Mouse (Mus musculus) erythroblast, embryonic 14.5 days (primary cell): ENCODE data around the gene Ramp1. TPM values are rescaled to one million over a fixed set of nuclear protein-coding genes. Genes with fewer than 3 reads are reported as not detected.

Source experiments
- H3K27me3 ChIP-seq: 2 replicates; pipeline ENCODE4 v1.6.1; 2012; ENCODE audit warnings: inconsistent platforms; ENCODE audit not compliant: control insufficient read depth
- H3K36me3 ChIP-seq: 2 replicates; pipeline ENCODE4 v1.6.1; 2012; ENCODE audit warnings: mild to moderate bottlenecking, inconsistent platforms; ENCODE audit not compliant: control insufficient read depth
- H3K4me1 ChIP-seq: 2 replicates; pipeline ENCODE4 v1.6.1; 2012; ENCODE audit warnings: inconsistent platforms; ENCODE audit not compliant: control insufficient read depth
- H3K4me3 ChIP-seq: replicated peaks from 2 replicates; pipeline ENCODE3; 2012; ENCODE audit warnings: moderate library complexity, mild to moderate bottlenecking, inconsistent platforms
- H3K9me3 ChIP-seq: 2 replicates; pipeline ENCODE4 v1.6.1; 2012; ENCODE audit warnings: low read length, inconsistent platforms, mixed read lengths; ENCODE audit not compliant: control insufficient read depth
- GATA1 ChIP-seq: IDR thresholded peaks from 2 replicates; pipeline ENCODE4 v1.6.1; 2012; ENCODE audit warnings: low read length, inconsistent platforms, mixed read lengths
- TAL1 ChIP-seq: IDR thresholded peaks from 3 replicates; pipeline ENCODE4 v1.6.1; 2012; ENCODE audit warnings: low read length, inconsistent platforms, mixed read lengths
- polyA plus RNA-seq: library from polyadenylated mRNA; stranded (reverse); fragments of >175 nt; gene quantifications from 2 replicates; pipeline ENCODE4 v1.2.3, GENCODE M21; 2012

Gene Ramp1
- 0.04 TPM in 2 replicates for polyA plus RNA-seq

DNA sequence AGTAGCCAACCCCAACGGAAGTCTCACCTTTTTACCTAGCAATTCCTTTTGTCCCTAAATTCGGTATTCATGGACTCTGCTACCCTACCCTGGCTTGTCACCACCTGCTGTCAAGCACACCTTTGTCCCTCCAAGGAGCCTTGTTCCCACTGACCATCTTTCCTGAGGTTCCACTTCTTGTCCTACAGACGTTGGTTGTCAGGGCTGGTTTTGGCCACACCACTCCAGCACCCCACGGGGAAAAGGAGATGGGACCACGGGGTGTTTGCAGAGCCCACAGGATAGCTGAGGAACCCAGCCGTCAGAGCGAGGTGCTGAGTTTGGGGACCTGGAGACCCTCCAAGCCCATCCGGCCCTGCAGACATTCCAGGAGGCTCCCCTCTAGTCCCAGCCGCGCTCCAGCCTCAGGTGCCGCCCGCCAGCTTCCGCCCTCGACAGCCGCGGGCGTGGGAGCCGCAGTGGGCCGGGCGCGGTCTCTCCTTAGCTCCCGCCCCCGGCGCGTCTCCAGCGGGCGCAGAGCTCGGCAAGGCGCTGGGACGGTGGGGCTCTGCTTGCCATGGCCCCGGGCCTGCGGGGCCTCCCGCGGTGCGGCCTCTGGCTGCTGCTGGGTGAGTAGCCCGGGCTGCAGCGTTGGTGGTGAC, at the start of gene Ramp1:
Gene Ramp1, plus strand, starts transcription at position 290 of the 641 bp plus-strand sequence.
- peaks cover 12% of the 10 kb centered on the region for H3K4me1 ChIP-seq
- no peaks in the 10 kb centered on the region for H3K9me3 ChIP-seq
- H3K27me3 ChIP-seq = peaks cover 34% of the 10 kb centered on the region
- H3K36me3 ChIP-seq = no peaks in the 10 kb centered on the region
- H3K4me3 ChIP-seq = no peak within 1 kb of the TSS
- TF ChIP-seq TAL1 = no peak

DNA sequence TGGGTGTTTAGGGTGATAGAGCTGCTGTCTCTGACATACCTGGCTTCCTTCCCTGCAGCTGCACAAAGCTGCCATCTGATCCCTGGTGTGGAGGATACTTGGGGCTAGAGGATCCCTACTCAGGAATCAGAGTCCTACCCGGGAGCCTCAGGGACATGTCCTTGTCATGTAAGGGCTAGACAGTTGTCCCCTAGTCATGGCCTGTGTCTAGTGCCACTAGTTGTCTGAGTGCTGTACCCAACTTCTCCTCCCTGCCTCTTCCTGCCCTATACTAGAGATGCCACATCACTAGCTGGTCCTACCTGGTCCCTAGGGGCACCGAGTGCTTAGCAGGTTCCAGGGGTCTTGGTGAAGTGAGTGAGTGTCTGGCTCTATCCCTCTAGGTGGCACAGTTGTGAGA, 42.6 kb upstream of the Ramp1 start:
- TF ChIP-seq GATA1 = no peak
- TF ChIP-seq TAL1 = no peak
- no peaks in the 10 kb centered on the region for H3K9me3 ChIP-seq
- no peaks in the 10 kb centered on the region for H3K36me3 ChIP-seq
- no peaks in the 10 kb centered on the region for H3K27me3 ChIP-seq
- H3K4me3 ChIP-seq = no peak overlapping the region
- no peaks in the 10 kb centered on the region for H3K4me1 ChIP-seq

DNA sequence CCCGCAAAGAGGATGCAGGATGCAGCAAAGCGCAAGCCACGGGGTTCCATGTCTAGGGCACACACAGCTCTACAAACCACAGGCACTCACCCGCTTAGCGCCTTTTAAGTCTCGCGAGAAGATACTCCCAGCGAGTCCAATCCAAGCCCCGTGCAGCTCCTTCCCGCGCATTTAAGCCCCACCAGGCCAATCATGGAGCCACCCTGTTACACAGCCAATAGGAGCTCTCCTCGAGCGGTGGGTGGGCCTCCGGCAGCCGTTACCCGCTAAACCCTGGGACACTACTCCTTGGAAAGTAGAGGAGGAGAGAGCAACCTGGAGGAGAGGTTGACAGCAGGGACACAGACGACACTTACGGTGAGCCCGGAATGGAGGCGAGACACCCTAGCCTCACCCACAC, 34.8 kb upstream of the Ramp1 start, which contains the start of gene Rbm44:
Gene Rbm44, plus strand, starts transcription at position 277 of the 400 bp plus-strand sequence.
- no peaks in the 10 kb centered on the region for H3K27me3 ChIP-seq
- H3K4me1 ChIP-seq = no peaks in the 10 kb centered on the region
- H3K36me3 ChIP-seq = no peaks in the 10 kb centered on the region
- no peak within 1 kb of the TSS for H3K4me3 ChIP-seq
- TF ChIP-seq TAL1 = no peak
- H3K9me3 ChIP-seq = no peaks in the 10 kb centered on the region

GRCm38 (mm10) chr1:91151509-91151908, 28.1 kb upstream of the Ramp1 start:
- H3K27me3 ChIP-seq = no peaks in the 10 kb centered on the region
- no peaks in the 10 kb centered on the region for H3K4me1 ChIP-seq
- no peaks in the 10 kb centered on the region for H3K9me3 ChIP-seq
- no peak overlapping the region for H3K4me3 ChIP-seq
- TF ChIP-seq GATA1 (no peak), TAL1 (no peak)
- no peaks in the 10 kb centered on the region for H3K36me3 ChIP-seq

- Histone ChIP-seq H3K4me1 (no peaks in the 10 kb centered on the region), H3K9me3 (no peaks in the 10 kb centered on the region), H3K27me3 (no peaks in the 10 kb centered on the region), H3K4me3 (no peak overlapping the region), H3K36me3 (no peaks in the 10 kb centered on the region)
- TF ChIP-seq TAL1 (no peak), GATA1 (no peak)
Observed at GRCm38 (mm10) chr1:91166798-91167197, 12.8 kb upstream of the Ramp1 start.

DNA sequence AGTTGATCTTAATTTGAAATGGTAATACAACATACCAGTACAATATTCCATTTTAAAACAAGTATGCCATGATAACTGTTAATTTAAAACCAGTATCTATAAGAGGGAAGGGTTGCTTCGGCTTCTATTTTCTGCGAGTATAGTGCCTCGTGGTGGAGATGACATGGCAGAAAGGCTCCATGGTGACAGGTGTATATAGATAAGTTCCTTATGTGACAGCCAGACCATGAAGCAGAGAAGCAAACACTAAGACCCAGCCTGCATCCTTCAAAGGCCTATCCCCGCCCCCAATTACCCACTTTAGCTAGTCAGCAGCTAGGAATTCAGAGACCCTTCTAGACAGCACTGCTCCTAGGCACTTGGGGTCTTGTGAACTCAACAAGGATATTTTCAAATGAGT, 10.5 kb upstream of the Ramp1 start:
- Histone ChIP-seq H3K4me3 (no peak overlapping the region), H3K27me3 (no peaks in the 10 kb centered on the region), H3K4me1 (no peaks in the 10 kb centered on the region), H3K36me3 (no peaks in the 10 kb centered on the region), H3K9me3 (no peaks in the 10 kb centered on the region)
- TF ChIP-seq GATA1 (no peak), TAL1 (no peak)

GRCm38 (mm10) chr1:91174796-91175195, 4.8 kb upstream of the Ramp1 start:
- H3K36me3 ChIP-seq = no peaks in the 10 kb centered on the region
- no peaks in the 10 kb centered on the region for H3K9me3 ChIP-seq
- TF ChIP-seq TAL1 = no peak
- TF ChIP-seq GATA1 = no peak
- peaks cover 8% of the 10 kb centered on the region for H3K4me1 ChIP-seq
- H3K27me3 ChIP-seq = peaks cover 12% of the 10 kb centered on the region
- no peak overlapping the region for H3K4me3 ChIP-seq

GRCm38 (mm10) chr1:91176026-91176425, 3.6 kb upstream of the Ramp1 start:
- H3K27me3 ChIP-seq = peaks cover 25% of the 10 kb centered on the region
- H3K9me3 ChIP-seq = no peaks in the 10 kb centered on the region
- peaks cover 12% of the 10 kb centered on the region for H3K4me1 ChIP-seq
- no peak overlapping the region for H3K4me3 ChIP-seq
- TF ChIP-seq GATA1 = no peak
- H3K36me3 ChIP-seq = no peaks in the 10 kb centered on the region

- peaks cover 12% of the 10 kb centered on the region for H3K4me1 ChIP-seq
- H3K36me3 ChIP-seq = no peaks in the 10 kb centered on the region
- peaks cover 31% of the 10 kb centered on the region for H3K27me3 ChIP-seq
- no peaks in the 10 kb centered on the region for H3K9me3 ChIP-seq
- TF ChIP-seq TAL1 (no peak), GATA1 (no peak)
- no peak overlapping the region for H3K4me3 ChIP-seq
Observed at GRCm38 (mm10) chr1:91176871-91177270, 2.8 kb upstream of the Ramp1 start.

GRCm38 (mm10) chr1:91179086-91179485, 536 bp upstream of the Ramp1 start:
- no peak for TF ChIP-seq TAL1
- no peak for TF ChIP-seq GATA1
- Histone ChIP-seq H3K9me3 (no peaks in the 10 kb centered on the region), H3K4me3 (no peak overlapping the region), H3K4me1 (peaks cover 12% of the 10 kb centered on the region), H3K36me3 (no peaks in the 10 kb centered on the region), H3K27me3 (peaks cover 34% of the 10 kb centered on the region)
